Mouse (Mus musculus) midbrain, embryonic 13.5 days (tissue): Measurements from ENCODE around the gene Hist2h3c2. TPM values are rescaled to one million over a fixed set of nuclear protein-coding genes. Genes with fewer than 3 reads are reported as not detected.
A peak's percentile ranks its signal among the peaks of the same experiment; 100 is the strongest.
"Not testable (repeated sequence)": the region's sequence is repeated elsewhere in the genome, so short reads cannot be mapped to it uniquely, and the experiment has no call there.

Experiments
- ATAC-seq: fragments of 200-750 bp; cut with Nextera tagmentation; 2 replicates; pipeline ENCODE4 v1.8.0; 2017; ENCODE audit warnings: mild to moderate bottlenecking, moderate TSS enrichment, moderate library complexity
- H3K27ac ChIP-seq: fragments of 300-500 bp; sonication (generic); 2 replicates; pipeline ENCODE4 v1.5.1; 2015; ENCODE audit warnings: inconsistent platforms, mild to moderate bottlenecking, moderate library complexity
- H3K27me3 ChIP-seq: fragments of 300-500 bp; sonication (generic); 2 replicates; pipeline ENCODE4 v1.6.1; 2015; ENCODE audit warnings: mild to moderate bottlenecking, inconsistent platforms
- H3K36me3 ChIP-seq: fragments of 300-500 bp; sonication (generic); 2 replicates; pipeline ENCODE4 v1.6.1; 2015; ENCODE audit warnings: mild to moderate bottlenecking, inconsistent platforms
- H3K4me1 ChIP-seq: fragments of 300-500 bp; sonication (generic); replicated peaks from 2 replicates; pipeline ENCODE4 v1.6.1; 2015; ENCODE audit warnings: inconsistent platforms
- H3K4me2 ChIP-seq: fragments of 300-500 bp; sonication (generic); replicated peaks from 2 replicates; pipeline ENCODE4 v1.6.1; 2015; ENCODE audit warnings: moderate library complexity, mild to moderate bottlenecking, inconsistent platforms
- H3K4me3 ChIP-seq: fragments of 300-500 bp; sonication (generic); replicated peaks from 2 replicates; pipeline ENCODE4 v1.5.1; 2015; ENCODE audit warnings: mild to moderate bottlenecking, inconsistent platforms
- H3K9ac ChIP-seq: fragments of 300-500 bp; sonication (generic); replicated peaks from 2 replicates; pipeline ENCODE4 v1.6.1; 2015; ENCODE audit warnings: mild to moderate bottlenecking, inconsistent platforms
- H3K9me3 ChIP-seq: fragments of 300-500 bp; sonication (generic); 2 replicates; pipeline ENCODE4 v1.6.1; 2016; ENCODE audit warnings: mild to moderate bottlenecking, inconsistent platforms
- WGBS: fragments of 180-500 bp; shearing (Covaris S2); methylation state at CpG from one replicate; pipeline ENCODE4 v1.1.7; 2015; 5-methylcytosine and 5-hydroxymethylcytosine counted together
- polyA plus RNA-seq: library from polyadenylated mRNA; unstranded; fragments of >200 nt; fragmentation: Nextera tagmentation; extraction: Ambion mirVana; gene quantifications from 2 replicates; pipeline ENCODE4 v1.2.1, GENCODE M21; 2015

The Hist2h3c2 gene
- polyA plus RNA-seq, 1 experiment from 2014 or later, result 6.9 TPM

- 3% methylated on average over 40 of the region's 85 CpGs for WGBS
- Histone ChIP-seq H3K4me3 (peak within 1 kb of the TSS; percentile 41), H3K4me1 (peaks cover 35% of the 10 kb centered on the region), H3K4me2 (peak within 1 kb of the TSS; percentile 46), H3K27ac (peak within 1 kb of the TSS; percentile 83), H3K9ac (peak within 1 kb of the TSS; percentile 55)
- not testable (repeated sequence) for H3K36me3 ChIP-seq, H3K9me3 ChIP-seq, H3K27me3 ChIP-seq
- peak; percentile 83 for ATAC-seq
Observed at GRCm38 (mm10) chr3:96239949-96240798, 1.2 kb upstream of the Hist2h3c2 start, which contains the start of gene Hist2h2aa2. Hist2h2aa2 (minus strand) TSS chr3:96240276.

DNA sequence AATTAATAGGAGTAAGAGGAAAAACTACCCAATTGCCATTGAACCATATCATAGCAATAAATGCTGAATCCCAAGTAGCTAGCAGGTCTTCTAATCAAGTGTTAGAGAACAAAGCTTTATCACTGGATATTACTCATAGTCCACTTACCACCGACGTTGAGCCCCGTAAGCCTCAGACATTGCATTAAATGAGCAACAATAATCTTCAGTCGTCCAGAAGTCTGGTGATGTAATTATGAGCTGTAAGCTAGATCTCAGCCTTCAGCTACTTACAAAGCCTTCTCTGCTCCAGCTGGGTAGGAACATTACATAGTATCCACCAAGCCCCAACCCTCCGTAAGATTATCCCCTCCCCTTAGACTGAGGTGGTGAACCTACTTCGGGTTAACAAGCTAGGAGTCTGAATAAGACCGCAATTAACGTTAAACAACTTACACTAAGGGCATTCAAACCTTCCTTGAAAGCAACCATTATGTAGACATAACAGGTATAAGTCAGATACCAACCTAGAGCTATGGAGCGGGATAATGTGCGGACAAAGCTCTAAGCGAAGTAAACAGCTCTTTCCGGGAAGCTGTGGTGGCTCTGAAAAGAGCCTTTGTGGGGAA lies 919 bp downstream of the Hist2h3c2 start:
- Histone ChIP-seq H3K4me2 (peak overlapping the region; percentile 57), H3K4me1 (peaks cover 24% of the 10 kb centered on the region), H3K9ac (peak overlapping the region; percentile 54), H3K27ac (no peak overlapping the region; the same call in 1 of the 2 replicates), H3K9me3 (no peaks in the 10 kb centered on the region), H3K27me3 (no peaks in the 10 kb centered on the region), H3K4me3 (peak overlapping the region; percentile 40), H3K36me3 (no peaks in the 10 kb centered on the region)
- no peak for ATAC-seq
- WGBS, result under 1% methylated on average over 12 of the region's 12 CpGs

DNA sequence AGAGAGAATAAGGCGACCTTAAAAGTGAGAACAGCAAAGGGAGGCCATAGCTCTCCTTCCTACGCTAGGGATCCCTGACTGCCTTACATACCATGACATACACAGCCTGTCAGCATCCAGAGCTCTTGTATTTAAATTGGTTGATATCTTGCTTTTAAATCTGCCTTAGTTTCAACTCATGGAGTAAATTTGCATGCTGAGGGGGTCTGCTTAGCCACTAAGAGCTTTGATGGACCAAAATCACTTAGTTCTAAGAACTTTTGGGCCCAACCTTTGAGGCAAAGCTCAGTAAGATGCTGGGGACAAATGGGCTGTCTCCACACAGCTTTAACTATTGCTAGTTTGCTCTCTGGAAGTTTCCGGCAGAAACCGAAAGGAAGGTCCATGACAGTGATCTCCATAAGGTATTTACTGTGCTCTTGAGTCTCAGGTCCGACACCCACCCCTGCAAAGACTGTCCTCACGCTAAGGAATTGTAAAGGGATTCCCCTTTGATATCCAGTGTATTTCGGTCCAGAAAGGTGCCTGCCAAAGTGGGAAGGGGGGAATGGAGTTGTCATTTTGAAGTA lies 1.5 kb downstream of the Hist2h3c2 start:
- H3K4me2 ChIP-seq, result peak overlapping the region; percentile 57
- ATAC-seq, result no peak
- H3K9me3 ChIP-seq, result no peaks in the 10 kb centered on the region
- H3K27ac ChIP-seq, result no peak overlapping the region
- peak overlapping the region; percentile 40 for H3K4me3 ChIP-seq
- peaks cover 24% of the 10 kb centered on the region for H3K4me1 ChIP-seq
- no peaks in the 10 kb centered on the region for H3K36me3 ChIP-seq
- peak overlapping the region; percentile 54 for H3K9ac ChIP-seq
- WGBS, result 25% methylated on average over 7 of the region's 7 CpGs
- H3K27me3 ChIP-seq, result no peaks in the 10 kb centered on the region

DNA sequence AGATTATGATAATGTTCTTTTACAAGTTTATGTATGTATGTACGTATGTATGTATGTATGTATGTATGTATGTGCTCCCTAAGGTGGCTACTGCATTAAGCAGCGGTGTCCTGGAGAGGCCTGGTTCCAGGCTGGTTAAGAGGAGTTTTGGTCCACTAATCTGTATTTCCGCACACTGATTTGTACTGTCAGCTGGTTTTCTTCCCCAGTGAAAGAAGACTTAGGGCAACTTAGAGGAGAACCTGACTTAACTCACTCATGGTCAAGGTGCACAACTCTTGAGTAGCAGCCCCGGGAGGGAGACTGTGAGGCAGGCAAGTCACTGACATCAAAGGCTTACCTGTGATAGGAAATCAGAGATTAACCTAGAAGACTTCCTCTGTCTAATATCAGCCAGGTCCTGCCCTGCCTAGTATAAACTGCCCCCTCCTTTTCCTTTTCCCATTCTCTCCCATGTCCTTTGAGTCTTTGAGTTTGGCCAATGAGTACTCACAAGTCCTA lies 2.0 kb downstream of the Hist2h3c2 start:
- no peak overlapping the region for H3K27ac ChIP-seq
- ATAC-seq, result no peak
- WGBS, result 85% methylated on average over 4 of the region's 4 CpGs
- peak overlapping the region; percentile 57 for H3K4me2 ChIP-seq
- H3K27me3 ChIP-seq, result no peaks in the 10 kb centered on the region
- peak overlapping the region; percentile 40; the same call in 1 of the 2 replicates for H3K4me3 ChIP-seq
- no peaks in the 10 kb centered on the region for H3K9me3 ChIP-seq
- no peaks in the 10 kb centered on the region for H3K36me3 ChIP-seq
- peak overlapping the region; percentile 54; the same call in 1 of the 2 replicates for H3K9ac ChIP-seq
- peaks cover 24% of the 10 kb centered on the region for H3K4me1 ChIP-seq

DNA sequence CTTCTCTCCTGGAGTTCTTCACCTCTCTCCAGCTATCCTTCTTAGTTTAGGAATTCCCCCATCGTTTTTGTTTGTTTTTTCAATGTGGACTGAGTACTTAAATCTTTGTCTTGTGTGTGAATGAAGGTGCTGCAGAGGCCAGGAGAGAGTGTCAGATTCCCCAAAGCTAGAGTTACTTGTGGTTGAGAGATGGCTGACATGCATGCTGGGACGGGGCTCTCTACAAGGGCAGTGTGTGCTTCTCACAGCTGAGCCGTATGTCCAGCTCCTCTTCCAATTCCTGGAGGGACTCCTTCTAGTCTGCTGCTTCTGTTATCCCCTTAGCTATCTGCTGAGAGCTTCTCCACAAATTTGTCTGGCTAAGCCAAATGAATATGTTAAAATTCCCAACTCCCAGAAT lies 3.1 kb downstream of the Hist2h3c2 start:
- H3K4me2 ChIP-seq, result no peak overlapping the region
- H3K9ac ChIP-seq, result no peak overlapping the region
- no peaks in the 10 kb centered on the region for H3K9me3 ChIP-seq
- H3K27ac ChIP-seq, result no peak overlapping the region
- H3K4me1 ChIP-seq, result peaks cover 20% of the 10 kb centered on the region
- 80% methylated on average over 3 of the region's 3 CpGs for WGBS
- no peaks in the 10 kb centered on the region for H3K27me3 ChIP-seq
- ATAC-seq, result no peak
- no peak overlapping the region for H3K4me3 ChIP-seq
- H3K36me3 ChIP-seq, result no peaks in the 10 kb centered on the region

GRCm38 (mm10) chr3:96234914-96235313 lies 4.0 kb downstream of the Hist2h3c2 start:
- no peaks in the 10 kb centered on the region for H3K9me3 ChIP-seq
- no peak overlapping the region for H3K9ac ChIP-seq
- no peak overlapping the region for H3K27ac ChIP-seq
- no peak for ATAC-seq
- WGBS, result 97% methylated on average over 2 of the region's 2 CpGs
- H3K36me3 ChIP-seq, result no peaks in the 10 kb centered on the region
- no peaks in the 10 kb centered on the region for H3K27me3 ChIP-seq
- H3K4me2 ChIP-seq, result no peak overlapping the region
- peaks cover 17% of the 10 kb centered on the region for H3K4me1 ChIP-seq
- H3K4me3 ChIP-seq, result no peak overlapping the region

DNA sequence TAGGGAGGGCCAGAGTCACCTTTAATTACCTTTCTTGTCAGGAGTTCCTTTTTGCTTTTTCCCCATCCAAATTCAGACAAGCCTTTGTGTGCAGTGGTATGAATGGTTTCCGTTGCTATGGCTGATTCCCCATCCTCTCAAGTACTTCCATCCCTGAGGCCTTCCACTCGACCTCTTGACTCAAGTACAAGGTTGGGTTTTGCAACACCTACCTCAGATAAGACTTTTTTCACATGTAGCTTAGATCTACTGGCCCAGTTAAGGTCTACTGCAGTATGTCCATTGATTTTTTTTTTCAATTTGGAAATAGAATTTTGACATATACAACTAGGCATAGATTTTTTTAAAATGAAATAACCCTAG lies 7.2 kb downstream of the Hist2h3c2 start:
- 61% methylated on average over 2 of the region's 2 CpGs for WGBS
- H3K27me3 ChIP-seq, result no peaks in the 10 kb centered on the region
- ATAC-seq, result no peak

DNA sequence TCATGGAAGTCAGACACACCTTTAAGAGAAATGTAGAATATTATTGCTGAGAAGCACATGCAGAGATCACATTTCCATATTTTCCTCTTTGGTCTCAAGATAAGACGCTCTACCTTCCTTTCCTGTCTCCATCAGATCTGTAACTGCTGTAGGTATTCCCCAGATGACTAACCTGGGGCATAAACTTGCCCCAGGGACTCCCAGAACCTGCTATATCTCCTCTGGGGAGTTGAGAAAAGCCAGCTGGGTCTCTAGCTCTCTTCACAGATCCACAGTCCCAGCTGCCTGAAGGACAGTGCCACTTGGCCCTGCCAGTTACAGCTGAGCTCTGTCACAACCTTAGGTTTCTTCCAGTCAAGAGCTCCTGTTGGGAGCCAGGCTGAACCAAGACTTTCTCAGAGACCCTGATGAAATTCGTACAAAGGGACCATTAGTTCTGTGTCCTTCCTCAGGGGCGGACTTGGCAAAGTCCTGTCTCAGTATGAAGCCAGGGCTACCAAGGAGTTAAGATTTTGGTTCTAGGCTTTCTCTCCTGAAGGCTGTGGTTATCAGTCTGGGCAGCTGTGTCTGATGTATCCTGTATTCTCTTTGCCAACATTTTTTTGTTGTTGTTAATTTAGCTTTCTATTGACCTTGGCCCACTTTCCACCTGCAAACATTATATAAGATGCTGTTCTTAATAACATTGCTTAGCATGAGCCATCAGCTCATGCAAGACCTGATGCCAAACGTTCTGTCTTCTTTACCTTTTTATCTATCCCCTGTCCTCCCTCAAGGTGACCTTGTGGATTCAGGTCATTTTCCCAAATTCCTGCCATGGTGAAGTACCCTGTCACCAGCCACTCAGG lies 7.8 kb downstream of the Hist2h3c2 start:
- H3K4me3 ChIP-seq, result no peak overlapping the region
- no peak overlapping the region for H3K9ac ChIP-seq
- no peak overlapping the region for H3K27ac ChIP-seq
- 84% methylated on average over 4 of the region's 4 CpGs for WGBS
- H3K9me3 ChIP-seq, result no peaks in the 10 kb centered on the region
- ATAC-seq, result no peak
- no peaks in the 10 kb centered on the region for H3K36me3 ChIP-seq
- H3K4me2 ChIP-seq, result no peak overlapping the region
- H3K4me1 ChIP-seq, result 0 out of 2 replicates have a peak, but pooled peaks cover under 1% of the 10 kb centered on the region
- H3K27me3 ChIP-seq, result no peaks in the 10 kb centered on the region

More for the DNA sequence above, 7.2 kb downstream of the Hist2h3c2 start:
- H3K36me3 ChIP-seq, result no peaks in the 10 kb centered on the region
- H3K4me3 ChIP-seq, result no peak overlapping the region
- H3K27ac ChIP-seq, result no peak overlapping the region
- H3K9ac ChIP-seq, result no peak overlapping the region
- H3K4me2 ChIP-seq, result no peak overlapping the region
- no peaks in the 10 kb centered on the region for H3K9me3 ChIP-seq
- peaks cover 1% of the 10 kb centered on the region for H3K4me1 ChIP-seq

- Histone ChIP-seq H3K4me3 (no peak overlapping the region), H3K27me3 (no peaks in the 10 kb centered on the region), H3K27ac (no peak overlapping the region), H3K4me2 (no peak overlapping the region), H3K9me3 (no peaks in the 10 kb centered on the region), H3K4me1 (0 out of 2 replicates have a peak, but pooled peaks cover 5% of the 10 kb centered on the region), H3K9ac (no peak overlapping the region), H3K36me3 (no peaks in the 10 kb centered on the region)
- ATAC-seq, result no peak
- 82% methylated on average over 2 of the region's 2 CpGs for WGBS
Observed at GRCm38 (mm10) chr3:96230404-96230803, 8.5 kb downstream of the Hist2h3c2 start.

- H3K36me3 ChIP-seq, result no peaks in the 10 kb centered on the region
- WGBS, result 65% methylated on average over 2 of the region's 2 CpGs
- H3K9me3 ChIP-seq, result no peaks in the 10 kb centered on the region
- no peak overlapping the region for H3K4me3 ChIP-seq
- no peak overlapping the region for H3K4me2 ChIP-seq
- no peaks in the 10 kb centered on the region for H3K27me3 ChIP-seq
- no peak overlapping the region for H3K27ac ChIP-seq
- peaks cover 16% of the 10 kb centered on the region; the same call in 1 of the 2 replicates for H3K4me1 ChIP-seq
- H3K9ac ChIP-seq, result no peak overlapping the region
- ATAC-seq, result no peak
Observed at GRCm38 (mm10) chr3:96228828-96229227, 10.1 kb downstream of the Hist2h3c2 start.
